Mouse (Mus musculus): ENCODE measurements around the gene Fgfr2. TPM values are rescaled to one million over a fixed set of nuclear protein-coding genes. Genes with fewer than 3 reads are reported as not detected.

Gene Fgfr2
- total and polyA plus RNA-seq, 2 experiments from 2014 or later = 12.1 to 32.6 TPM

DNA sequence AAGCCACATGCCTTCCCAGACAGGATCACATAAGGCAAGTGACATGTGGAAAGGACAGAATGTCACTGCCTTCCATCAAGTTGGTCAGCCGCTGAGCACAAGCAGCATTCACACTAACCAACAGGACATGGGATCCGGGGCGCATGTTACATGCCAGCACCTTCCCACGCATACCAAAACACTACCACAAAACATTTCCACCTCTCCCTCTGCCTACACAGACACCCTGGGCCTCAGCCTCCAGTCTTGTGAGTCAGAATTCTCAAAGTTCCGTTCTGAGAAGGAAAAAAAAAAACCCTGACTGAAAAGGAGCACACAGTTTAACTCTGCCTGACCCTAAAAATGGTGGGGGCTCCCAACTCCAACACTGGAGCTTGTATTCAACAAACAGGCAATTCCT, 2955.9 kb downstream of the Fgfr2 start:
- ATAC-seq (ENCODE audit: low FRiP score) = no peak
- H3K9ac ChIP-seq (replicated peaks; ENCODE audit: low read length, poor library complexity, severe bottlenecking) = no peak overlapping the region
- WGBS = 88% methylated on average over 5 of the region's 5 CpGs
- no peaks in the 10 kb centered on the region for H3K4me1 ChIP-seq (ENCODE audit: insufficient read depth, low read length)
- no peak overlapping the region for H3K4me3 ChIP-seq (ENCODE audit: low read depth, low read length)
- 0 out of 2 replicates have a peak, but pooled peaks cover 3% of the 10 kb centered on the region for H3K36me3 ChIP-seq (ENCODE audit: insufficient read depth, low read length)
- DNase-seq (ENCODE audit: low spot score) = no peak
- H3K27me3 ChIP-seq (ENCODE audit: insufficient read depth, low read length) = no peaks in the 10 kb centered on the region; the same call in 1 of the 2 replicates
- no peak overlapping the region for H3K27ac ChIP-seq (ENCODE audit: low read depth, low read length)
- H3K4me2 ChIP-seq (ENCODE audit: low read depth, low read length, poor library complexity, severe bottlenecking) = no peak overlapping the region
- no peaks in the 10 kb centered on the region for H3K9me3 ChIP-seq (ENCODE audit: low read length)
- TF ChIP-seq CTCF (IDR thresholded peaks at IDR 0.05) = no peak

DNA sequence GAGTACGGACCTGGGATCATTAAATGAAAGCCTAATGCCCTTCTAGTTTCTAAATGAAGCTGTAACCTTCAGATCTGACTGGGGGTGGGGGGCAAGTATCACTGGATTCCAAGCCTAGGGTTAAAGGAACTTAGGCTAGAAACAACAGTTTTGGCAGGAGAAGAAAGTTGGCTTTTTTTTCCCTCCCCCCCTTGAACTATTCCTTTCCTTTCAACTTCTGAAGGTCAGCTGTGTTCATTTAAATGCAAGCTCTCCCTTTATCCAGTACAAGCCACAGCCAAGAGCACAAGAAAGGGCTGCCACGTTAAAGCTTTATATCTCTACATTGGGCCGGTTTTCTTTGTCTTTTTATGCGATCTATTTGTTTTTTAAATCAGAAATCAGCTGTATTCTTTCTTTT, 2957.0 kb downstream of the Fgfr2 start:
- Histone ChIP-seq H3K27me3 (ENCODE audit: insufficient read depth, low read length) (no peaks in the 10 kb centered on the region; the same call in 1 of the 2 replicates), H3K4me1 (ENCODE audit: insufficient read depth, low read length) (no peaks in the 10 kb centered on the region), H3K4me2 (ENCODE audit: low read depth, low read length, poor library complexity, severe bottlenecking) (no peak overlapping the region), H3K27ac (ENCODE audit: low read depth, low read length) (no peak overlapping the region), H3K36me3 (ENCODE audit: insufficient read depth, low read length) (0 out of 2 replicates have a peak, but pooled peaks cover 6% of the 10 kb centered on the region), H3K4me3 (ENCODE audit: low read depth, low read length) (no peak overlapping the region), H3K9me3 (ENCODE audit: low read length) (no peaks in the 10 kb centered on the region), H3K9ac (replicated peaks; ENCODE audit: low read length, poor library complexity, severe bottlenecking) (no peak overlapping the region)
- DNase-seq (ENCODE audit: low spot score) = no peak
- WGBS = 40% methylated on average over 4 of the region's 4 CpGs
- TF ChIP-seq CTCF (IDR thresholded peaks at IDR 0.05) = no peak
- no peak for ATAC-seq (ENCODE audit: low FRiP score)

- no peaks in the 10 kb centered on the region for H3K9me3 ChIP-seq (ENCODE audit: low read length)
- no peaks in the 10 kb centered on the region; the same call in 1 of the 2 replicates for H3K27me3 ChIP-seq (ENCODE audit: insufficient read depth, low read length)
- TF ChIP-seq CTCF (IDR thresholded peaks at IDR 0.05) = no peak
- no peak for ATAC-seq (ENCODE audit: low FRiP score)
- 91% methylated on average over 3 of the region's 3 CpGs for WGBS
- no peak for DNase-seq (ENCODE audit: low spot score)
- no peak overlapping the region for H3K9ac ChIP-seq (replicated peaks; ENCODE audit: low read length, poor library complexity, severe bottlenecking)
- H3K27ac ChIP-seq (ENCODE audit: low read depth, low read length) = no peak overlapping the region
- H3K4me1 ChIP-seq (ENCODE audit: insufficient read depth, low read length) = no peaks in the 10 kb centered on the region
- 0 out of 2 replicates have a peak, but pooled peaks cover 6% of the 10 kb centered on the region for H3K36me3 ChIP-seq (ENCODE audit: insufficient read depth, low read length)
- H3K4me2 ChIP-seq (ENCODE audit: low read depth, low read length, poor library complexity, severe bottlenecking) = no peak overlapping the region
- H3K4me3 ChIP-seq (ENCODE audit: low read depth, low read length) = no peak overlapping the region
These were observed 2957.7 kb downstream of the Fgfr2 start for GRCm38 (mm10) chr7:130165408-130165807.

DNA sequence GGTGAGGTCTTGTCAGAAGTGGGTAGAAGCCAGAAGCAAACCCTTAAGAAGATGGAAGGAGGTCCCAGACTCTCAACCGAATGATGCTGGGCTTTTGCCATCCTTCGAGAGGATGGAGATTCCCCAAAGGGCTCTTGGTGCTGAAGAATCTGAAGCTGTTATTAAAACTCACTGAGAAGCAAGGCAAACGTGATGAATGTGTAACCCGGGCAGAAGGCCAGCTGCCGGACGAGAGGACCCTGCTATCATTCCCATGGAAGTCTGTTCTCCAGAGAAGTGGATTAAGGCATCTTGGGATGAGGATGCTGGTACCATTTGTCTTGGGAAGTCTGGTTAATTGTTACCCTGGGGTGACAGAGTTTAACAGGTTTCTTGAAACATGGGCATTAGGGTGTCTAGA, 2960.4 kb downstream of the Fgfr2 start:
- DNase-seq (ENCODE audit: low spot score) (no peak), ATAC-seq (ENCODE audit: low FRiP score) (no peak)
- Histone ChIP-seq H3K4me2 (ENCODE audit: low read depth, low read length, poor library complexity, severe bottlenecking) (no peak overlapping the region), H3K9ac (replicated peaks; ENCODE audit: low read length, poor library complexity, severe bottlenecking) (no peak overlapping the region), H3K9me3 (ENCODE audit: low read length) (no peaks in the 10 kb centered on the region), H3K36me3 (ENCODE audit: insufficient read depth, low read length) (0 out of 2 replicates have a peak, but pooled peaks cover 3% of the 10 kb centered on the region), H3K27me3 (ENCODE audit: insufficient read depth, low read length) (no peaks in the 10 kb centered on the region; the same call in 1 of the 2 replicates), H3K4me1 (ENCODE audit: insufficient read depth, low read length) (no peaks in the 10 kb centered on the region), H3K4me3 (ENCODE audit: low read depth, low read length) (no peak overlapping the region), H3K27ac (ENCODE audit: low read depth, low read length) (no peak overlapping the region)
- no peak for TF ChIP-seq CTCF (IDR thresholded peaks at IDR 0.05)
- 82% methylated on average over 6 of the region's 6 CpGs for WGBS

- H3K9ac ChIP-seq (replicated peaks; ENCODE audit: low read length, poor library complexity, severe bottlenecking) = no peak overlapping the region
- H3K4me2 ChIP-seq (ENCODE audit: low read depth, low read length, poor library complexity, severe bottlenecking) = no peak overlapping the region
- H3K4me3 ChIP-seq (ENCODE audit: low read depth, low read length) = no peak overlapping the region
- no peaks in the 10 kb centered on the region for H3K4me1 ChIP-seq (ENCODE audit: insufficient read depth, low read length)
- no peak for TF ChIP-seq CTCF (IDR thresholded peaks at IDR 0.05)
- no peak overlapping the region for H3K27ac ChIP-seq (ENCODE audit: low read depth, low read length)
- DNase-seq (ENCODE audit: low spot score) (no peak), ATAC-seq (ENCODE audit: low FRiP score) (no peak)
- no peaks in the 10 kb centered on the region; the same call in 1 of the 2 replicates for H3K27me3 ChIP-seq (ENCODE audit: insufficient read depth, low read length)
- H3K36me3 ChIP-seq (ENCODE audit: insufficient read depth, low read length) = 0 out of 2 replicates have a peak, but pooled peaks cover 3% of the 10 kb centered on the region
- WGBS = 79% methylated on average over 5 of the region's 5 CpGs
- H3K9me3 ChIP-seq (ENCODE audit: low read length) = no peaks in the 10 kb centered on the region
These were observed 2961.6 kb downstream of the Fgfr2 start for GRCm38 (mm10) chr7:130161581-130161980.

GRCm38 (mm10) chr7:130158845-130159244, 2964.3 kb downstream of the Fgfr2 start:
- Histone ChIP-seq H3K27ac (ENCODE audit: low read depth, low read length) (no peak overlapping the region), H3K27me3 (ENCODE audit: insufficient read depth, low read length) (no peaks in the 10 kb centered on the region), H3K4me1 (ENCODE audit: insufficient read depth, low read length) (no peaks in the 10 kb centered on the region), H3K4me2 (ENCODE audit: low read depth, low read length, poor library complexity, severe bottlenecking) (no peak overlapping the region), H3K9me3 (ENCODE audit: low read length) (no peaks in the 10 kb centered on the region), H3K9ac (replicated peaks; ENCODE audit: low read length, poor library complexity, severe bottlenecking) (no peak overlapping the region), H3K36me3 (ENCODE audit: insufficient read depth, low read length) (0 out of 2 replicates have a peak, but pooled peaks cover 3% of the 10 kb centered on the region), H3K4me3 (ENCODE audit: low read depth, low read length) (no peak overlapping the region)
- DNase-seq (ENCODE audit: low spot score) (no peak), ATAC-seq (ENCODE audit: low FRiP score) (no peak)
- TF ChIP-seq CTCF (IDR thresholded peaks at IDR 0.05) = no peak
- WGBS = 88% methylated on average over 3 of the region's 3 CpGs

Data from midbrain, postnatal 0 days (tissue).